Mouse (Mus musculus) C2C12 (cell line): ENCODE results near the gene Hist1h1d. TPM values are rescaled to one million over a fixed set of nuclear protein-coding genes. Genes with fewer than 3 reads are reported as not detected.
"Not testable (repeated sequence)": the region's sequence is repeated elsewhere in the genome, so short reads cannot be mapped to it uniquely, and the experiment has no call there.

Experiments
- H3K27me3 ChIP-seq: one replicate; pipeline ENCODE4 v1.6.1; 2011; ENCODE audit not compliant: control insufficient read depth, insufficient read depth, insufficient read length
- H3K36me3 ChIP-seq: one replicate; pipeline ENCODE4 v1.6.1; 2011; ENCODE audit not compliant: control insufficient read depth, insufficient read depth
- H3K4me3 ChIP-seq: one replicate; pipeline ENCODE4 v1.5.1; 2011; ENCODE audit warnings: mild to moderate bottlenecking, control low read depth; ENCODE audit not compliant: poor library complexity, insufficient read depth, severe bottlenecking
- H3K79me2 ChIP-seq: one replicate; pipeline ENCODE4 v1.6.1; 2011; ENCODE audit not compliant: control insufficient read depth, insufficient read depth
- H3K79me3 ChIP-seq: one replicate; pipeline ENCODE4 v1.6.1; 2011; ENCODE audit warnings: low read depth, control low read depth
- H3ac ChIP-seq: one replicate; pipeline ENCODE3; 2011; ENCODE audit warnings: low read depth; ENCODE audit not compliant: control insufficient read depth, insufficient read length
- CEBPB ChIP-seq: IDR thresholded peaks from one replicate; pipeline ENCODE4 v1.6.1; 2011; ENCODE audit warnings: low read depth, mild to moderate bottlenecking, control low read depth, moderate library complexity
- CTCF ChIP-seq: IDR thresholded peaks from one replicate; pipeline ENCODE4 v1.5.1; 2011; ENCODE audit not compliant: control insufficient read depth, insufficient read depth, insufficient read length
- FOSL1 ChIP-seq: IDR thresholded peaks from one replicate; pipeline ENCODE4 v1.8.0; 2011; ENCODE audit warnings: mild to moderate bottlenecking, low read length; ENCODE audit not compliant: poor library complexity, insufficient read depth, severe bottlenecking
- MAX ChIP-seq: IDR thresholded peaks from one replicate; pipeline ENCODE4 v1.6.1; 2011; ENCODE audit warnings: mild to moderate bottlenecking, control low read depth
- MYOD1 ChIP-seq: IDR thresholded peaks from one replicate; pipeline ENCODE4 v1.6.1; 2011; ENCODE audit warnings: low read depth; ENCODE audit not compliant: control insufficient read depth, insufficient read length
- MYOG ChIP-seq: IDR thresholded peaks from one replicate; pipeline ENCODE4 v1.6.1; 2011; ENCODE audit not compliant: control insufficient read depth, insufficient read length; ENCODE audit errors: extremely low read depth
- USF1 ChIP-seq: IDR thresholded peaks from one replicate; pipeline ENCODE4 v1.6.1; 2011; ENCODE audit warnings: low read depth, mild to moderate bottlenecking, control low read depth, moderate library complexity
- polyA plus RNA-seq: library from polyadenylated mRNA; unstranded; fragments of >200 nt; fragmentation: generic; extraction: Trizol; gene quantifications from one replicate; pipeline ENCODE4 v1.2.1, GENCODE M21; 2012; ENCODE audit warnings: missing spikeins

Gene Hist1h1d
- polyA plus RNA-seq, 1 experiment = 0.25 TPM

DNA sequence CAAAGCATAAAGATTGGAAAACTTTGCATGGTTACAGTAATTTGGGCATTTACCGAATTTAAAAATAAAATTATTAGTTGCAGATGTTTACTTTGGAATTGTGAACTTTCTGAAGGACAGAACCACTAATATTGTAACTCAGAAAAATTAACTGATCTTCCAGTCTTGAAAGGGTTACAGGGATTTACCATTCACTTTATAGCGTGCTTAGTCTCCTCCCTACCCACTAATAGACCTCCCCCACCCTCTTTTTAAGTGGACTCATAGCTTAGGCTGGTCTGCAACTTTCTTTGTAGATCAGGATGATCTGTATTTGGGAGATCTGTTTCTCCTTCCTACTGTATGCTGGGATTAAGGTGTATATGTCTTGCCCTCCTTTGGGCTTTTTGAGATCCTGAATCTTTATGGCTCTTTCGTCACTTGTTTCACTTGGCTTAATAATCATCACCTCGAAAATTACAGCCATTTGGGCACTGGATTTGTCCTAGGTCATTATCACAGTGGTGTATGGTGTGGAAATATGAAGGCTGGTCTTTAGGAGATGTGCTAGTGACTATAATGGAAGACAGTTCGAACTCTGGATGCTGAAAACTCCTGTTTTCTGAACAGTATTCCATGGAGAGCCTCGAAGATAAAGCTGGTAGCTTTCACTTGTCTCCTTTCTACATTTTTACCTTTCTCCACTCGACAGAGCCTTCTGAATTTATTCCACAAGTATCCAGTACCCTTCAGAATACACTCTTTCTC is 16.8 kb upstream of the Hist1h1d start:
- Histone ChIP-seq H3K79me2 (peaks cover 22% of the 10 kb centered on the region), H3K79me3 (no peaks in the 10 kb centered on the region), H3K4me3 (peak overlapping the region; percentile 36), H3K27me3 (no peaks in the 10 kb centered on the region), H3K36me3 (no peaks in the 10 kb centered on the region), H3ac (peak overlapping the region; percentile 44)
- TF ChIP-seq MYOD1 (no peak), CTCF (no peak), CEBPB (no peak), MYOG (no peak), USF1 (no peak), FOSL1 (no peak), MAX (no peak)

DNA sequence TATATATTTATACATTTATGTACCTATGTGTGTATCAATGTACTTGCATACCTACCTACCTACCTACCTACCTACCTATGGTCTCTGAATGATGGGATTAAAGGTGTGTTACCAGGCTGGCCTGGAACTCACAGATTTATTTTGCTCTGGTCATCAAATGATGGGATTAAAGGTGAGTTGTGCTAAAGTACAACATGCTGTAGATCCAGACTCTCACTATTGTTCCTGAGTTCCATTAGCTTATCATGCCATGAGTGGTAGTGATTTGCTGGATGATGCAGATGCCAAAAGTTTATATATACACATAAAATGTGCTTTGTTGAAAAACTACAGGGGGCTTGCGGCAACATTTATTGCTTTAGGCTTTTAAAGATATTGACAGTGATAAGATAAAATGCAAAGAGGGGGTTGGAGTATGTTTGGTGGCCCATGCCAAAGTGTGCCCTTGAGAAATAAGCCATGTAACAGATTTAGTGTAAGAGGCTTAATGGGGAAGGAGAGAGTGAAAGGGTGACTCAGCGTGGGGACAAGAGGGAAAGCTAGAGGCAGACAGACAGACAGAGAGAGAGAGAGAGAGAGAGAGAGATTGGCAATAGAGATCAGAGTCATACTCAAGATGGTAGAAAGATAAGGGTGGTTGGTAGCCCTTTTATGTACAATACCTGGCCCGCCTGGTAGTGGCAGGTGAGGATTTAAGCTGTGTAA is 15.9 kb upstream of the Hist1h1d start:
- no peak overlapping the region for H3K4me3 ChIP-seq
- H3K79me3 ChIP-seq = no peaks in the 10 kb centered on the region

DNA sequence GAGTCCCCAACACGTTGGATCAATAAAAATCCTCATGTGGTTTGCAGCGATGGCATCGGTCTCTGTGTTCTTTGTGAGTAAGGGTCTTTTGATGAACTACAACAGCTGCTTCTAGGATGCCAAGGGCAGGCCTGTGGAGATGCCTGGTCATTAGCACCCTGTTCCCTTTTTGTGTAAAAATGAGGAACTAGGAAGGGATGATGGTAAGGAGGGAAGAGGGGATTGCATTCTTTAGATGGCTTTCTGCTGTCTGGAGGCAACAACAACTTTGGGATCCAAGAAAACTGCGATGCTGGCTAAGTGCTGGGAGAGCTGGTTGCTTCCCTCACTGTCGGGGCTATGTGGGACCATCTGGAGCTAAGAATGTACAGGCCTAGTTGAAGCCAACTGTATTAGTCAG is 14.8 kb upstream of the Hist1h1d start:
- peak overlapping the region; percentile 8 for H3K4me3 ChIP-seq

More for the DNA sequence above, 15.9 kb upstream of the Hist1h1d start:
- Histone ChIP-seq H3K79me2 (peaks cover 22% of the 10 kb centered on the region), H3K36me3 (no peaks in the 10 kb centered on the region), H3ac (peak overlapping the region; percentile 44), H3K27me3 (no peaks in the 10 kb centered on the region)
- TF ChIP-seq CEBPB (no peak), CTCF (no peak), MAX (no peak), USF1 (no peak), FOSL1 (no peak), MYOG (no peak), MYOD1 (no peak)

GRCm38 (mm10) chr13:23539821-23540220 is 13.2 kb upstream of the Hist1h1d start:
- H3K27me3 ChIP-seq, H3K4me3 ChIP-seq, H3K79me3 ChIP-seq, H3ac ChIP-seq, H3K36me3 ChIP-seq: not testable (repeated sequence)
- H3K79me2 ChIP-seq = peaks cover 22% of the 10 kb centered on the region

More for the DNA sequence above, 14.8 kb upstream of the Hist1h1d start:
- H3ac ChIP-seq = peak overlapping the region; percentile 50
- H3K79me2 ChIP-seq = peaks cover 22% of the 10 kb centered on the region
- no peaks in the 10 kb centered on the region for H3K27me3 ChIP-seq
- TF ChIP-seq MAX = no peak
- TF ChIP-seq CTCF = no peak
- no peak for TF ChIP-seq MYOG
- TF ChIP-seq MYOD1 = no peak
- TF ChIP-seq CEBPB = no peak
- TF ChIP-seq FOSL1 = no peak
- no peak for TF ChIP-seq USF1
- no peaks in the 10 kb centered on the region for H3K79me3 ChIP-seq
- H3K36me3 ChIP-seq = no peaks in the 10 kb centered on the region

DNA sequence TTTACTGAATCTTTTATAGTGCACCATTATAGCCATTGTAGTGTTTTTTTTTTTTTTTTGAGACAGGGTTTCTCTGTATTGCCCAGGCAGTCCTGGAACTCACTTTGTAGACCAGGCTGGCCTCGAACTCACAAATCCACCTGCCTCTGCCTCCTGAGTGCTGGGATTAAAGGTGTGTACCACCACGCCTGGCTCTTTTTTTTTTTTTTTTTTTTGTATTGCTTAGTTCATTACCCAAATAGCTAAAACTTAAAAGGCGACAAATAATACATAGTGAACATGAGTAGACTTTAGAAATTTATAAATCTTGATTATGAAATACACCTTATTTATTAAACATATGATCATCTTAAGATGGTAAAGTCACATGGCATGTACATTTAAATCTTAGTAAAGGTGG is 11.6 kb upstream of the Hist1h1d start:
- Histone ChIP-seq H3K4me3 (no peak overlapping the region), H3K36me3 (no peaks in the 10 kb centered on the region), H3K27me3 (no peaks in the 10 kb centered on the region), H3K79me2 (peaks cover 15% of the 10 kb centered on the region), H3ac (no peak overlapping the region), H3K79me3 (no peaks in the 10 kb centered on the region)
- TF ChIP-seq MYOG (no peak), USF1 (no peak), CTCF (no peak), MAX (no peak)

- H3ac ChIP-seq = peak overlapping the region; percentile 65
- peak overlapping the region; percentile 30 for H3K4me3 ChIP-seq
- not testable (repeated sequence) for H3K36me3 ChIP-seq, H3K79me2 ChIP-seq, H3K27me3 ChIP-seq, H3K79me3 ChIP-seq
Observed at GRCm38 (mm10) chr13:23542225-23542980, 10.7 kb upstream of the Hist1h1d start.
